Mouse (Mus musculus) Muller cell, postnatal 12 days (primary cell): ENCODE data around the gene Uri1.

Source experiments
- DNase-seq: peaks from one replicate; pipeline ENCODE4 v3.0.0-alpha.2; 2015; ENCODE audit errors: inconsistent ontology term

Uri1 gene

GRCm38 (mm10) chr7:38015356-38015755, 8.0 kb downstream of the Uri1 start:
- DNase-seq = no peak

- no peak for DNase-seq
Measured at GRCm38 (mm10) chr7:38013946-38014345, 9.4 kb downstream of the Uri1 start.

GRCm38 (mm10) chr7:38012811-38013210, 10.5 kb downstream of the Uri1 start:
- no peak for DNase-seq

GRCm38 (mm10) chr7:38008359-38008758, 15.0 kb downstream of the Uri1 start:
- no peak for DNase-seq

GRCm38 (mm10) chr7:38002451-38002850, 20.9 kb downstream of the Uri1 start:
- no peak for DNase-seq

- no peak for DNase-seq
Measured at GRCm38 (mm10) chr7:37999691-38000090, 23.7 kb downstream of the Uri1 start.

- no peak for DNase-seq
Measured at GRCm38 (mm10) chr7:37992861-37993260, 30.5 kb downstream of the Uri1 start.

- no peak for DNase-seq
Measured at GRCm38 (mm10) chr7:37984866-37985265, 38.5 kb downstream of the Uri1 start.

GRCm38 (mm10) chr7:37983471-37983870, 39.9 kb downstream of the Uri1 start:
- no peak for DNase-seq

GRCm38 (mm10) chr7:37979729-37980128, 43.6 kb downstream of the Uri1 start:
- no peak for DNase-seq

- no peak for DNase-seq
Measured at GRCm38 (mm10) chr7:37978412-37978811, 44.9 kb downstream of the Uri1 start.

GRCm38 (mm10) chr7:37977676-37978075, 45.7 kb downstream of the Uri1 start:
- DNase-seq = no peak

- DNase-seq = no peak
Measured at GRCm38 (mm10) chr7:37972999-37973555, 50.3 kb downstream of the Uri1 start.

- peak; percentile 26 for DNase-seq
Measured at GRCm38 (mm10) chr7:37972571-37972970, 50.8 kb downstream of the Uri1 start.

- DNase-seq = no peak
Measured at GRCm38 (mm10) chr7:37962326-37962725, 61.0 kb downstream of the Uri1 start.

- no peak for DNase-seq
Measured at GRCm38 (mm10) chr7:37961247-37961646, 62.1 kb downstream of the Uri1 start.

- no peak for DNase-seq
Measured at GRCm38 (mm10) chr7:37951841-37952240, 71.5 kb downstream of the Uri1 start.

GRCm38 (mm10) chr7:37936459-37936858, 86.9 kb downstream of the Uri1 start:
- no peak for DNase-seq

- DNase-seq = no peak
Measured at GRCm38 (mm10) chr7:37935786-37936185, 87.6 kb downstream of the Uri1 start.

- peak; percentile 43 for DNase-seq
Measured at GRCm38 (mm10) chr7:37934770-37935182, 88.6 kb downstream of the Uri1 start.

- DNase-seq = no peak
Measured at GRCm38 (mm10) chr7:37933754-37934308, 89.5 kb downstream of the Uri1 start.

- DNase-seq = no peak
Measured at GRCm38 (mm10) chr7:37931631-37932030, 91.7 kb downstream of the Uri1 start.

GRCm38 (mm10) chr7:37929738-37930137, 93.6 kb downstream of the Uri1 start:
- DNase-seq = peak; percentile 64

- DNase-seq = no peak
Measured at GRCm38 (mm10) chr7:37922999-37923398, 100.4 kb downstream of the Uri1 start.
